Mouse (Mus musculus) frontal cortex, adult 2 months (tissue): Measurements from ENCODE around the gene Srgap2. TPM values are rescaled to one million over a fixed set of nuclear protein-coding genes. Genes with fewer than 3 reads are reported as not detected.

Experiments used
- DNase-seq, 2 experiments: peaks; one replicate each; pipeline ENCODE4 v3.0.0; 2022; ENCODE audit warnings: low spot score in 1 of 2; ENCODE audit errors: extremely low spot score in 1 of 2
- polyA plus RNA-seq: library from polyadenylated mRNA; depleted of rRNA; stranded (reverse); fragments of >200 nt; gene quantifications from 2 replicates; pipeline ENCODE4 v1.2.3, GENCODE M21; 2012

The Srgap2 gene
- polyA plus RNA-seq, 1 experiment: 48.4 TPM

DNA sequence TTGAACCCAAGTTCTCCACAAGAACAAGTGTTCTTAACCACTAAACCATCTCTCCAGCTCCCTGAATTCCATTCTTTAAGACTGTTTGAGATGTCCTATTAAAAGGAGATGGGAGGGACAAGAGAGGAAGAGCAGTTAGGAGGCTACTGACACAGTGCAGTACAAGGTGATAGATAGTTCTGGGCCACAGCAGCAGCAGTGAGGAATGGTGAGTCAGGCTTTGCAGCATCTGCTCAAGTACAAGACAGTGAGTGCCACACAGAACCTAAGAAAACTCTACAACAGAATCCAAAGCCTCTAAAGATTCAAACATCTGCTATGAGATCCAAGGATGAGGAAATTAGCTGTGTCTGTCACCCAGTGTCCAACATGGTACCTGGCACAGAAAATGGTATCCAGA is 51.8 kb downstream of the Srgap2 start:
- no peak for DNase-seq

DNA sequence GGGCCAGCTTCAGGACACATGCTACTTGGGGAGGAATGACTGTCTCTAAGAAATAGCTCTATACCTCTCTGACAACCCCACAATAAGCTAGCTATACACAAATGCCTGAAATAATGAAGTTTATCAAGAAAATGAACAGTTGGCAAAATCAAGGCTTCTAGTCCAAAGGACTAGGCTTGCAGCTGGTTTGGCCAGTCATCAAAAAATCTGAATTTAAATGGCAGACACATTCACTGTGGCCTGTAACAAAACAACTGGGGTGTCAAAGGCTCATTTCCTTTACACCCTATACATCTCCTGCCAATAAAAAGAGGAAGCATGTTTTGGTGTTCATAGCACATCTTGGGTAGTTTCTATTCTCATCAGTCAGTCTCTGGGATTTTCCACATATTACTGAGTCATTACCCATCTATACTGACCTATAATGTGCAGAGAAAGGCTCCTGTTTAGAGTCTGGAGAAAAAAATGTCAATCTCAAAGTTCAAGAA is 53.5 kb downstream of the Srgap2 start:
- DNase-seq: no peak

DNA sequence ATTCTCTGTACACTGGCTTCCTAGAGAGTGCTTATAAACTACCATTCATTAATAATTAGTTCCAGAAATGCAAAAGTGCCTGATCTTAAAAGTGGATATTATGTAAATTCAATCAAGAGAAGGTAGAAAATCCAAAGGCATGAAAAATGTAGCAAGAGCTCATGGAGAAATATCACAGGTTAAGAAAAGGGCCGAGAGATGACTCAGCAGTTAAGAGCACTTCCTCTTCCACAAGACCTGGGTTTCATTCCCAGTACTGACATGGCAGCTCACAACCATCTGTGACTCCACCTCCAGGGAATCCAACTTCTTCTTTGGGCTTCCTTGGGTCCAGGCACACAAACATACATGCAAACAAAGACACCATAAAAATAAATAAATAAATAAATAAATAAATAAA is 56.6 kb downstream of the Srgap2 start:
- DNase-seq: no peak

DNA sequence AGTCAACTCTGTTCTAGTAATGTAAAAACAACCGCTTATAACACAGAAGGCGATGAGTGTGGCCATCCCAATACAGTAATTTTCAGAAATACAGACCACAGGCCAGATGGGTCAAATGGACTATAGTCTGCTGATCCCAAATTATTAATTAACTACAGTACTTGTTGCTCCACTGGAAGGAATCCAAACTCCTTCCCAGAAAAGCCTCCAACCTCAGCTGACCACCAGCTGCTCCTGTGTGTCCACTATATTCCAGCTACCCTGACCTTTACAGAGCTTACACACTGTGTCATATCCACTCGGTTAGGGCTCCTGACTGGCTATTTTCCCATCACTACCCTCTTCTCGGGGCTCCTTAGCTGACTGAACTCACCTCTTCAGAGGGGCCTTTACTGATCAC is 61.3 kb downstream of the Srgap2 start:
- DNase-seq: no peak

DNA sequence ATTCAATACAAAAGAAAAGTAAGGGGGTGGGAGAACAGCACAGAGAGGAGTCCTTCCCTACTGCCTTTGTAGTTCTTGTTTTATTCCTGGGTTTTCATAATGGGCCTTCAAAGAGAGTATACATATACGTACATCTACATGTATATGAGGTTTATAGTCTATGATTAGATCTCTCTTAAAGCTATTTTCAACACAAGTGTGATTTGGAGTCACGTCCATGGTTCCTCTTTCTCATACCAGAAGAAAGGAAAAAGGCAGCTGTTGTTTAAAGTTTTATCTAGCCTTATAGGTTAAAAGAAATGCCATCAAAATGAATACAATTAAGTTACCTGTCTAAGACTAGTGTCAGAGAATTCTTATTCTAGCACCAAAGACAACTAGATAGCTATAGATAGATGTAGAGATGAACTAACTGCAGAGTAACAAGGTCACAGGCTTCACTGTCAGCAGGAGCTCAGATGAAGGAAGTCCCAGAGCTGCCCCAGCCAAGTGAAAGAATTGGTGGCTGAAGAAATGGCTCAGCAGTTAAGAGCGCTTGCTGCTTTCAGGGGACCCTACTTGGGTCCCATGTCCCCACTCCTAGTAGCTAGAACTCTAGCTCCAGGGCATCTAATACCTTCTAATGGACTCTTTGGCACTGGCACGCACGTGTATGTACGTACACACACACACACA is 63.1 kb downstream of the Srgap2 start:
- no peak for DNase-seq

DNA sequence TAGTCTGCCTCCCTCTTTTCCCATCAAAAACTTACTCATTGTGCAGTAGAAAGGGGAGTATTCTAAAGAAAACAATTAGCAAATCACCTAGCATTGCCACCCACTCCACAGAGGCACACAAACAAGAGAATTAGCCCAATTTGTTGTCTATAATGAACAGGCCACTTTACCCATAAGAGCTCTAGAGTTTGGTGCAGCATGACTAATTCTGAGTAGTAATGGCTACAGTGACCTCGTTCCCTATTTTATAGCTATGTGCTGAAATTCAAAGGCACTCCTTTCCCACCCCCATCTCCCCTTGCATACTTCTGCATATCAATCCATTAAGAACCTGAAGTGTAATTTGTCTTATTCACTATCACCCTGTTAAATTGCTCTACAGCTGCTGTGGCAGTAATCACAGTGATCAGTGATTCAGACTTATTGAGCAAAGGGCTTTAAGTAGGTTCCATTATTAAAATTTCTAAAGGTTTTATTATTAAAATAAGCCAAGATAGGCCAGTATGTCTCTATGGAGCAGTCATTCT is 64.5 kb downstream of the Srgap2 start:
- DNase-seq: no peak

DNA sequence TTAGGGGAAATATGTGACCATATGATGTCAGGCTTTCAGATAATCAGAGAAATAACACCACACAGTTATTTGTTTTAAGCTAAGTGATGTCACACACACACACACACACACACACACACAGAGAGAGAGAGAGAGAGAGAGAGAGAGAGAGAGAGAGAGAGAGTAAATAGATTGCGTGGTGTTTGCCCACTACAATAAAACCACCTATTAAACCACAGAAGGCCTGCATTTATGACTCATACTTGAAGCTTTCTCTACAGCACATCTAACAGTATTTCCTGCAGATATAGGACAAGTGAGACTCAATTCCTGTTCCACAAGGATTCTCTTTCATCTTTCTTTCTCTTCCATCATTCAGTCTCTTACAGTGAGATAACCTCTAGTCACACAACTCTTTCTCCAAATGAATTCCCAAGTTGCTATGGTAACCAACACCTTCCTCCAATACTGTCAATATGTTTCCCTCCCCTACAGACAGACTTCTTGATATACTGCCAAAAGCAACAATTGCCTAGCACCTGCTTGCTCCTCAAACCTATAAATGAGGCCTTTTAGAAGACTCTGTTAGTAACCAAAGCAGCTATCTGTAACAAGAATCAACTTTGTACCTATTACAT is 66.1 kb downstream of the Srgap2 start:
- peak in 1 of 2 experiments; percentile 23 for DNase-seq

DNA sequence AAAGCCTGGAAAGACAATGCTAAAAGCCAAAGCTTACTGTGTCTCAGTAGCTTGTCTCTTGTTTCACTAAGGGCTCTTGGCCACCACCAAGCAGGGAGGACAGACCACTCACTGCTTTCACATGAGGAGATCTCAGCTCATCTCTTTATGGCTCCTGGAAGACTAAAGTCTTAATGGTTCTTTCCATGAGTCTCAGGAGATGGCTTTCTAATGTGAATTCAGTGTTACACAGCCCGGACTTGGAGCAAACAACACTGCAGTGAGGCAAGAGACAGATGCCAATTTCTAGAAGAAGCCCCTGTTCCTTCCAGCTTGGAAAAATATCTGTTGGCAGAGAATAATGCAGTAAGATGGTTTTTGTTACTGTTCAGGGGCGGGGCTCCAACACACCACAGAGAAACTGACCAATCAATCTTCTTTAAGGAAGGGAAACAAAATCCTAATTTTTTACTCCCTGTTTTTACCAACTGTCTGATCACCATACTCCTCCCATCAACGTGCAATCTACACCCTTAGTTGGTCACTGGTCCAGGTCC is 71.7 kb downstream of the Srgap2 start:
- no peak for DNase-seq

DNA sequence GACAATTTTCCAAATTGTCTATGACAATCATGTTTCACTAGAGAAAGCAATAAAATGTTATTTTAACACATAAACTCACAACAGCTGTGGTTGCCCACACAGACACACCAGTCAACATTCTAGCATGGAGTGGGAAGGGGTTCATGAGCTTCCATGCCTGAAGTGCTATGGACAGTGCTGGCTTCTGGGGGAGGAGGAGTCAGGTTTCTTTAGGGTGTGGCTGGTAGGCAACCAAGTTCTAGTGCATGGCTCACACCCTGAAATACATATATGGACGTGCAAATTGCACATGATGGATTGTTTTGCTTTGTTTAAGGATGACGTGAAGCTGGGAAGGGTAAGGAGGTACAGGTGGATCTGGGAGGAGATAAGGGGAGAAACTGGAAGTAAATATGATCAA is 72.8 kb downstream of the Srgap2 start:
- no peak for DNase-seq

DNA sequence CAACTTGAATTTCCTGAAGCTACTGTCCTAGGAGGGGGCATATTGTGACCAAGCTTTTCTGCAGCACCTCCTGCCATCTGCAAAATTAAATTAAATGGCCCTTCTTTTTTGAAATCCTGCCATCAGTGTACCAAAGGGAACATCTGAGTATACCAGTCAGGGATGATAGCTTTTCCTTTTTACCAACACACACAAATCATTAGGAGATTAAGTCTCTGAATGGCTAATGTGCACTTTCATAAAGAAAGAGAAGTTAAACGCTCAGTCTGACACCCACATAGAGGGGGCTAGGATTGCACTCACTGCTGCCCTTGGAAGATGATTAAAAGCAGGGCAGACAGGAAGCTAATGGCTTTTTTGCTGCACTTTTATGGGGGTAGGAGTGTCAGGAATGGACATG is 73.8 kb downstream of the Srgap2 start:
- DNase-seq: no peak

DNA sequence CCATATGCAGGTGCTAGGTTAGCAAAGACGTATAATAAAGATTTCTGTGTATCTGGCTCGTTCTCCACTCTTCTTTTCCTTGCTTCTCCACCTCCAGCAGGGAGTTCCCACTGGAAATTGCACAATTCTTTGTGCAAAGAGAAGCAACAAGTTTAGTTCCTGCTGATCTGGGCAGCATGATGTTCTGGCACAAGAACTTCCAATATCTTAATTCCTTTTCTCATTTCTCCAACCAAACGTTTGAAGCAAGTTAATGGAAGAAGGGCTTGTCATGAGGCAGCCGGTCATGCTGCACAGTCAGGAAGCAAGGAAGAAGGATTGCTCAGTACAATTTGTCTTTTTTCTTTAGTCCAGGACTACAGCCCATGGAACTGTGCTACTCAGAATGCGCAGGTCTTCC is 78.8 kb downstream of the Srgap2 start:
- no peak for DNase-seq

DNA sequence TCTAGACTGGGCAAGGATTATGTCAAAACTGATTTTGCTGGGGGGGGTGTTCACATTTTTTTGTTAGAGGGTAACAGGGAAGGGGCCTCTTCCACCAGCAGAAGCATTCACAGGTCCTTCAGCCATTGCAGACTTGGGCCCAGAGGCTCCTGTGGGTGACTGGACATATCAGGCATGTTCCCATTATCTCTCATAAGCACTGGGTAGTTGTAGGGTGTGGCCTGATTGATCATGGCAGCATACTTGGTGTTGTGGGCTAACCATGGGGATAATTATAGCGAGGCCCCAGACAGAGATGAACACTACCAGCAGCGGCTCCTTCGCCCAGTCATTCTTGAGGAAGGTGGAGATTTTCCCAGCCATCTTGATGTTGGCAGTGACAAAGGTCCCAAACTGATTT is 79.8 kb downstream of the Srgap2 start:
- no peak for DNase-seq

DNA sequence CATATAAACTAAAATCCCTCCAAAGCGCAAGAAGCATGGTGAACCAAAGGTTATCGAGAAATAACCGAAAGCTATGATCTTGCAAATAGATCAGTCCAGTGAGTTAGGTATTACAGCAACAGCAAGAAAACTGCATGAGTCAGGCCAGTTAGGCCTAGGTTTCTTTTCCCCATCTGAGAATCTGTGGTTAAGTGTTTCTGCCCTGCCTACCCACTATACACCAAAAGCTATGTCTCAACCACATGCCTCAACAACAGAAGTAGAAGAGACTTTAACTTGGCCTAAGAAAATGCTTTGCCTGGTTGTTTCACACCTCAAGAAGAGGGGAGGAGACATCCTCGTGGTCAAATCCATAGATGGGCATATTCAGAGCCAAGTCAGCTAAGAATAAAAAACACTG is 80.6 kb downstream of the Srgap2 start:
- DNase-seq: no peak

DNA sequence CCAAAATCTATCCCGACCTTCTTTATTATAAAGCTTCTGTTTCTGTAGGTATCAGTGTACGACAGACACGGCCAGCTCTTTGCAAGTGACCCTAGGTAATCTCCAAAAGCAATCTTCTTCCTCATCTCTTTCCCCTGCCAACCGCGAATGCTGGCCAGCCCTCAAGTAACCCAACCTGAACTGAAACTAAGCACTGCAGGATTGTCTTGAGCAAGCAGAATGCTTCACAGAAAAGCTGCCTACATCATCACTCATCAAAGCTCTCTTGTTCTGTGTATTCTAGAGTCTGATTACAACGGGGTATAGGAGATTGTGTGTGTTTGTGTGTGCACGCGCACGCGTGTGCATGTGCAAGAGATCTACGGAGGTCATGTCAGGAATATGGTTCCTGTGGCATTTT is 88.6 kb downstream of the Srgap2 start:
- DNase-seq: no peak

DNA sequence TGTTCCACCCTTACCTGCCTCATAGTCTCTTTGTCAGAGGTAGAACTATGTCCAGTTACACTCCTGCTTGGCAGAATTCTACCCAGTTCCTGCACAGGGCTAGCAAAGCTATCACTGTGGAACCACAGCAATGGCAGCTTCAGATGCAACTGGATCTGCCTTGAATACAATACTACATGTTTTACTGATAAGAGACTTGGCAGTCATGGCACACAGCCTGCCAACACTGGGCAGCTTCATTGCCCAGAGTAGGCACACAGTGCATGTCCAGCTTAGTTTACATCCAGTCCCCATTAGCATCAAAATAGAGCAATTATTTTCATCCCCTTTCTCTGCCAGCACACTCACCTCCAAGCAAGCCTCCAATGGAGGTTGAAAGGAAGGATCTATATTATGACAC is 89.2 kb downstream of the Srgap2 start:
- no peak for DNase-seq

DNA sequence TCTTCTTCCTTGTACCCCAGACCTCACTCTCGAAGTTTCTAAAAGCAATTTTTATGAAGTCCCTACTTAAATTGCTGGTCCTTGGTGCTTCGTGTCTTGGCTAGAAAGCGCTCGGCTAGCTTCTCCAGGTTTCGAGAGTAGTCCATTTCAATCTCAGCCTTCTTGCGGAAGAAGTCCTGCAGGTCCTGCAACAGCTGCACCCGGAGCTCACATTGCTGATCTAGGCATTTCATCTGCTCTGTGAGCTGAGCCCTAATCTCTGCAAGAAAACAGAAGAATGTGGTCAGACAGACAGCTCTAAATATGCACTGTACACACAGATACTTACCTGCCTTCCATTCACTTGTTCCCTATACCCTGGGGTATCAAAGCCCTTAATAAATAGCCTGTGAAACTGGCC is 90.5 kb downstream of the Srgap2 start:
- DNase-seq: no peak

DNA sequence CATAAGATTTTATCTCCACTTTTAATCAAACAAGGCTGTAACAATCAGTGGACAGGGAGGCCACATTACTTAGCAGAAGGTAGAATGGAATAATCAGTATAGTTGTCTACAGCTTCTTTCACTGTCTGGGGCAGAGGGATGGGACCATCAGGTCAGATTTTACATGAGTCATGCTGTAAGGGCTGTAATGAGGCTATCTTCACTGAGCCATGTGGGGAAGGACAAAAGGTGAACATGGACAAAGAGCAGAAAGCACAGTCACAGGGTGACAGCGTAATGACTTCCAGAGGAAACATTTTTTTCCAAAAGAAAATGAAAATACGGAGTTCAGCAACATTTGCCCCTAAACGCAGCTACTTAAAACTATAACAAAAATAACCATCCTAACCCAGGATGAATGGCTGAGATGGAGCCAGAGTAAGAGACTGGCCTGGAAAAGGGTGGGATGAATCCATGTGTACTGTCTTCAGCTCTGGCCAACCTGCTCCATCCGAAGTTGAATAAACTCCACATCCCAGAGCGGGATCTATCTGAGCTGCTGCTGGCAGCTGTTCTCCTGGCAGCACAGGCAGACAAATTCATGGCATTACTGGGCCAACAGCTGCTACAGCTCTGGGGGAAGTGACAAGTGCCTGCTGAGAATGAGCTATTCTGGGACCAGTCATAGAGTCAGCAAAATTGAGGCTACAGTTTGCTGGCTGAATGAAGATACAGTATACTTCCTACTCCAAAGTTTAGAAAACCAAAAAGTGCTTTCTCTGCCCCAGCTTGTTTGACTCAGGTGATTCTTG is 95.5 kb downstream of the Srgap2 start:
- DNase-seq: peak; percentile 72 to 80

DNA sequence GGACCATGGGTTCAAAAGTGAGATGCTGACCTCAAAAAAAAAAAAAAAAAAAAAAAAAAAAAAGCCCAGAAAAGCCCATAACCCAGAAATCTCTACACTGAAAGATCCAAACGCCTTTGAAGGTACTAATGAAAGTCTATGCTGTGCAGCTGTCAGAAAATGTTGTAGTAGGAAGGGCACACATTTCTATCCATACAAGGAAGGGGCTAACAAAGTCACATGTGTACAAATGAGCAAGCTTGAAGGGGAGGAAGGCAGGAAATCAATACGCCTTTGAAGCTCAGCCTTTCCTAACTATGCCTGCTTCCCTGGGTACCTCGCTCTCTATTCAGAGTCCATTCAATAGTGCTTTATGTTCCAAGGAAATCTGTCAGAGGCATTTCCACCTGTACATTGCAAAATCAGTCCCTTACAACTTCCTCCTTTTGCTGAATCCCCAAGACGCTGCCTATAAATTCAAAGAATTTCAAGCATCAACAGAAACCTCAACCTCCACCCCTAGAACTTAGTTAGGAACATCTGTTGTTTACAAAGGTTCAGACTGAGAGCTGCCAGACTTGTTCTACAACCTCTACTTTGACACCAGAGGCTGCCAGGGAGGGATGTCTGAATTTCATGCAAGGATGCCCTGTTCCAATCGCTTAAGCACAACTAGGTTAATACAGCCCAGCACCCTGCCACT is 99.9 kb downstream of the Srgap2 start:
- DNase-seq: no peak

DNA sequence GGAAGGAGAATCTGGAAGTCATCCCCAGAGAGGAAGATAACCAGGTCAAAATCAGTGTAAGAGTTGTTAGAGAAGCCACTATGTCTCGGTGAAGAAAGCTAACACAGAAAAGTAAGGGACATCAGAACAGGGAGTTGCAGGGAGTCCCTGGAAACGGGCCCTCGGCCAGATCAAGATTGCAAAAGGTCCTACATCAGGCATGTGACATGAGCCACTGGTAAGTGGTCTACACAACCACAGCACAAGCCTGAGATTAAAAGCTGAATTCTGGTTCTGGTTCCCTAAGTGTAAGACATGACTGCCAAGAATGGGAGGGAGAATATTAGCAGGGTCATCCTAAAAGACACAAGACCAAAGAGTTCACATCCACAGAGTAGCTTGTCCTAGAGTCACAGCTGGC is 104.1 kb downstream of the Srgap2 start:
- DNase-seq: no peak

DNA sequence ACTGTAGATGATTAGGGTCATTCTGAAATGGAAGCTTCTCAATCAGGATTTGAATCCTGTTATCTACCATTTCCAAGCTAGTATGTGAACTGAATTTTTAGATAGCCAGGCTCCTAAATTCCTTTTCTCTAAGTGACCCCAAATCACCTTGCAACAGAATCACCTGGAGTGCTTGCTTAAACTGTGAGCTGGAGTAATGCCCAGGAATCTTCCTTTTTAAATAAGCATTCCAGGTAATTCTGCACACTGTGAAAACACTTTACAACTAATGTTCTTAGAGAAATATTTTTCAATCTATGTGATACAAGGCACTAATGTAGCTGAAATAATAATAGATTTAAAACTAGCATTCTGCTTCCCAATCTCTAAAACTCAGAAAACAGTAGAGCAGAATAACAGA is 106.0 kb downstream of the Srgap2 start:
- DNase-seq: no peak

DNA sequence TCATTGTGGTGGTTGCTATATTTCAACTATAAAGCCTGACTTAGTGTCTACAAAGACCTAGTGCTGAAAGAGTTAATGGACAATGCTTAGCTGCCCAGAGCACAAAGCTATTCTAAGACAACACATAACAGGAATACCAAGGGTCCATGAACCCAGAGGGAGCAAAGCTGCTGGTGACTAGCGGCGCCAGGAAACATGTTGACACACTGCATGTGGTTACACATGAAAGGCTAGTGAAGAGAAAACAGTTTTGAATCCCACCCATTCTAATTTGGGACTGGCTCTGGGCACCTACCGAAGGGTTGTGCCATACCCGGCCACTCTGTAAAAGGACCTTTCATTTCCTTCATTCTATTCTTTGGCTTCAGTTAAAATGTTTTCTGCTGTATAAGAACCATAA is 106.5 kb downstream of the Srgap2 start:
- DNase-seq: no peak
